Mouse (Mus musculus) kidney, embryonic 16.5 days (tissue): Measurements from ENCODE around the gene Pja2. TPM values are rescaled to one million over a fixed set of nuclear protein-coding genes. Genes with fewer than 3 reads are reported as not detected.
A peak's percentile ranks its signal among the peaks of the same experiment; 100 is the strongest.
"Not testable (repeated sequence)": the region's sequence is repeated elsewhere in the genome, so short reads cannot be mapped to it uniquely, and the experiment has no call there.

Experiments used
- ATAC-seq: fragments of 200-750 bp; cut with Nextera tagmentation; 2 replicates; pipeline ENCODE4 v1.8.0; 2017; ENCODE audit warnings: moderate TSS enrichment; ENCODE audit not compliant: low FRiP score, low TSS enrichment
- H3K27ac ChIP-seq: fragments of 300-500 bp; sonication (generic); 2 replicates; pipeline ENCODE4 v1.5.1; 2014; ENCODE audit warnings: low read length
- H3K27me3 ChIP-seq: fragments of 300-500 bp; sonication (generic); 2 replicates; pipeline ENCODE4 v1.6.1; 2014; ENCODE audit warnings: low read length, control low read depth, mixed read lengths; ENCODE audit not compliant: insufficient read depth
- H3K36me3 ChIP-seq: fragments of 300-500 bp; sonication (generic); 2 replicates; pipeline ENCODE4 v1.6.1; 2014; ENCODE audit warnings: low read length, control low read depth, mixed read lengths; ENCODE audit not compliant: insufficient read depth
- H3K4me1 ChIP-seq: fragments of 300-500 bp; sonication (generic); 2 replicates; pipeline ENCODE4 v1.6.1; 2014; ENCODE audit warnings: low read length, control low read depth, mixed read lengths; ENCODE audit not compliant: insufficient read depth
- H3K4me2 ChIP-seq: fragments of 300-500 bp; sonication (generic); replicated peaks from 2 replicates; pipeline ENCODE4 v1.6.1; 2014; ENCODE audit warnings: low read depth, low read length
- H3K4me3 ChIP-seq: fragments of 300-500 bp; sonication (generic); 2 replicates; pipeline ENCODE4 v1.5.1; 2014; ENCODE audit warnings: mild to moderate bottlenecking, low read length
- H3K9ac ChIP-seq: fragments of 300-500 bp; sonication (generic); replicated peaks from 2 replicates; pipeline ENCODE4 v1.6.1; 2014; ENCODE audit warnings: low read length
- H3K9me3 ChIP-seq: fragments of 300-500 bp; sonication (generic); 2 replicates; pipeline ENCODE4 v1.6.1; 2016; ENCODE audit warnings: low read length, control low read depth
- WGBS: fragments of 180-500 bp; shearing (Covaris S2); extraction: QIAGEN DNeasy Blood & Tissue Kit; methylation state at CpG from one replicate; pipeline ENCODE4 v1.1.7; 2014; 5-methylcytosine and 5-hydroxymethylcytosine counted together
- polyA plus RNA-seq: library from polyadenylated mRNA; unstranded; fragments of >200 nt; fragmentation: Nextera tagmentation; extraction: Ambion mirVana; gene quantifications from 2 replicates; pipeline ENCODE4 v1.2.1, GENCODE M21; 2015

The Pja2 gene
- polyA plus RNA-seq, 1 experiment from 2014 or later = 68.8 TPM

DNA sequence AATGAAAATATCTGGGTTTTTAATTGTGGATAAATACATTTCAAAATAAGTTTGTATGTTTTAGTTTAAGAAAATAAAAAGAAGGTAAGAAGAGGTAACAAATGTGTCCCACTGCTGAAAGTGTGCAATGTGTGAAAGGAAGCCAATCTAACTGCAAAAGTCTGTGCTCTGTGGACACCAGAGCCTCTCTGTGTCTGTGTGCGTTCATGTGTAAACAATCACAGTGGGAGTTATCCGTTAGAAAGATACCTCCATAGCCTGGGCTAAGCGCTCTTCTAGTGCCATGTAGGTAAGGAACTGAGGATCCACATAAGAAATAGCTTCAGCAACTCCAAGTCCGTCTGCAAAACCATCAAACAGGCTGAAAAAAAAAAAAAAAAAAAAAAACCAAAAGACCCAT is 42.0 kb downstream of the Pja2 start:
- H3K4me2 ChIP-seq = no peak overlapping the region
- no peaks in the 10 kb centered on the region for H3K4me1 ChIP-seq
- no peak overlapping the region for H3K4me3 ChIP-seq
- ATAC-seq = no peak
- no peak overlapping the region for H3K27ac ChIP-seq
- peaks cover 30% of the 10 kb centered on the region for H3K36me3 ChIP-seq
- no peak overlapping the region for H3K9ac ChIP-seq
- H3K9me3 ChIP-seq = no peaks in the 10 kb centered on the region
- 72% methylated on average over 4 of the region's 4 CpGs for WGBS
- no peaks in the 10 kb centered on the region for H3K27me3 ChIP-seq

GRCm38 (mm10) chr17:64288000-64288399 is 43.7 kb downstream of the Pja2 start:
- Histone ChIP-seq H3K9ac (no peak overlapping the region), H3K4me3 (no peak overlapping the region), H3K36me3 (peaks cover 29% of the 10 kb centered on the region), H3K4me1 (no peaks in the 10 kb centered on the region), H3K4me2 (no peak overlapping the region), H3K27ac (no peak overlapping the region), H3K27me3 (no peaks in the 10 kb centered on the region), H3K9me3 (no peaks in the 10 kb centered on the region)
- WGBS = 92% methylated on average over 7 of the region's 7 CpGs
- no peak for ATAC-seq

- Histone ChIP-seq H3K27me3 (no peaks in the 10 kb centered on the region), H3K4me2 (no peak overlapping the region), H3K36me3 (peaks cover 31% of the 10 kb centered on the region), H3K9ac (no peak overlapping the region), H3K4me3 (no peak overlapping the region), H3K4me1 (no peaks in the 10 kb centered on the region), H3K27ac (no peak overlapping the region), H3K9me3 (no peaks in the 10 kb centered on the region)
- ATAC-seq = no peak
- WGBS = 87% methylated on average over 3 of the region's 3 CpGs
Observed at GRCm38 (mm10) chr17:64286836-64287235, 44.9 kb downstream of the Pja2 start.

DNA sequence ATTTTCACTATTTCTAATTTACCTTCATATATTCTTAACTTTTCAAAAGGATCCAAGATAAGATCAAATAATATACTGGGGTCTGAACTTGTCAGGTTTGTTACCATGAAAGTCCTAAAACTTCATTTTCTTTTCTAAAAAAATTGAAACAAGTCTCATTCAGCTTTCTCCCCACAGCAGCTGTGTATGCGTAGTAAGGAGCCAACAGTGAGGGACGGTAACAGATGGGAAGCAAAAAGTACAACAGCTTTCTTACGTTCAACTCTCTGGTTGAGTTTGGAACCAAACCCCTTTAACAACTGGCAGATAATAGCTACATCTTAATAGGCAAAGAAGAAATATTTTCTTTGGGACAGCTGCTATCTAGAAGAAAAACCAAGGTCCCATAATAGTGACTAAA is 50.3 kb downstream of the Pja2 start:
- not testable (repeated sequence) for ATAC-seq, H3K27ac ChIP-seq, H3K4me1 ChIP-seq, H3K27me3 ChIP-seq, H3K9ac ChIP-seq, H3K4me3 ChIP-seq, H3K4me2 ChIP-seq, H3K9me3 ChIP-seq
- WGBS = 82% methylated on average over 3 of the region's 3 CpGs
- peaks cover 37% of the 10 kb centered on the region for H3K36me3 ChIP-seq

DNA sequence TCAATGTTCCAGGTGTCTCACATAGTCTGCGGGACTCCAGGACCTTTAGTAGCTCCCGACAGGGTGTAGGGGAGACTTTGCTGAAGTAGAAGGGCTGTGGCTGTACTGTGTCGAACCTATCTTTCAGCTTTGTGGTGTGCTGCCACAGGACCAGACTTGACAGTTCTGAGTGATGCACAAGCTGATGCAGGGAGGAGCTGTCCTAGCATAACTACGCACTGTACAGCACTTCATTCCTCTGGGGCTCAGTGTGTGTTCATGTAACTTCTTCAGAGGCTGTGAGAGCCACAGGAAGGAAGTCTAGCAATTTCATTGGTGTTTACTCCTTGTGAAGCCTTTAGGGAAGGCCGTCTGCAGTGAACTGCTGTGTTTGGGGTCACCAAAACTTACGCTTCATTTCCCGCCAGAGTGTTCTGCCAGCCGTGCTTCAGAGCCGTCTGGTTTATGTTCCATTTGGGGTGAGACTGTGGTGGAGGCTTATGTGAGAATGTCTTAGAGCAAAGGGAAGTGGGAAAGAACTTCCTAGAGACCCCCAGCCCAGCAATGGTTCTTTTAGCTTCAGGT is 54.0 kb downstream of the Pja2 start:
- Histone ChIP-seq H3K27me3 (no peaks in the 10 kb centered on the region), H3K36me3 (peaks cover 16% of the 10 kb centered on the region; the same call in 1 of the 2 replicates), H3K4me1 (peaks cover 7% of the 10 kb centered on the region; the same call in 1 of the 2 replicates), H3K9ac (no peak overlapping the region), H3K4me3 (no peak overlapping the region), H3K4me2 (no peak overlapping the region), H3K9me3 (no peaks in the 10 kb centered on the region), H3K27ac (no peak overlapping the region)
- 51% methylated on average over 9 of the region's 9 CpGs for WGBS
- ATAC-seq = peak; percentile 53; the same call in 1 of the 2 replicates

GRCm38 (mm10) chr17:64276666-64277065 is 55.0 kb downstream of the Pja2 start:
- Histone ChIP-seq H3K9ac (no peak overlapping the region), H3K4me2 (no peak overlapping the region), H3K36me3 (peaks cover 11% of the 10 kb centered on the region; the same call in 1 of the 2 replicates), H3K9me3 (no peaks in the 10 kb centered on the region), H3K27me3 (no peaks in the 10 kb centered on the region), H3K4me1 (peaks cover 7% of the 10 kb centered on the region; the same call in 1 of the 2 replicates), H3K27ac (no peak overlapping the region), H3K4me3 (no peak overlapping the region)
- WGBS = 77% methylated on average over 5 of the region's 5 CpGs
- no peak for ATAC-seq

DNA sequence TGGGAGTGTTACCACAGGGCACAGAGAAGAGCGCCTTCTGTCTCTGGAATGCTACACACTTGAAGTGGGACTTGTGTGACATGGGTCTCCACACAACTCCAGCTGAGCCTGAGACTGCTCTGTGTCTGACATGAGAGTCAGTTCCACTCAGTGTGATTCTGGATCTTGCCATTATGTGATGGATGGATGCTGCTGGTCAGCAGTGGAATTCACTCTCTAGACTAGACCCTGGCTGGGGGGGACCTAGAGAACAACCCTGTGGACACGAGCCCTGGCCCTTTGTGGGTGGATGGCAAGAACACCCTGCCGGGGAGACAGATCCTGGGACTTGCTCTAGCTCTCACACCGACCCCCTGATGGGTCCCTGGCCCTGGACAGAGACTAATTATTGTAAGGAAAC is 56.5 kb downstream of the Pja2 start:
- Histone ChIP-seq H3K4me1 (peaks cover 7% of the 10 kb centered on the region; the same call in 1 of the 2 replicates), H3K27me3 (no peaks in the 10 kb centered on the region), H3K27ac (no peak overlapping the region), H3K4me3 (no peak overlapping the region), H3K9me3 (no peaks in the 10 kb centered on the region), H3K9ac (no peak overlapping the region), H3K36me3 (peaks cover 6% of the 10 kb centered on the region; the same call in 1 of the 2 replicates), H3K4me2 (no peak overlapping the region)
- 83% methylated on average over 4 of the region's 4 CpGs for WGBS
- ATAC-seq = no peak

DNA sequence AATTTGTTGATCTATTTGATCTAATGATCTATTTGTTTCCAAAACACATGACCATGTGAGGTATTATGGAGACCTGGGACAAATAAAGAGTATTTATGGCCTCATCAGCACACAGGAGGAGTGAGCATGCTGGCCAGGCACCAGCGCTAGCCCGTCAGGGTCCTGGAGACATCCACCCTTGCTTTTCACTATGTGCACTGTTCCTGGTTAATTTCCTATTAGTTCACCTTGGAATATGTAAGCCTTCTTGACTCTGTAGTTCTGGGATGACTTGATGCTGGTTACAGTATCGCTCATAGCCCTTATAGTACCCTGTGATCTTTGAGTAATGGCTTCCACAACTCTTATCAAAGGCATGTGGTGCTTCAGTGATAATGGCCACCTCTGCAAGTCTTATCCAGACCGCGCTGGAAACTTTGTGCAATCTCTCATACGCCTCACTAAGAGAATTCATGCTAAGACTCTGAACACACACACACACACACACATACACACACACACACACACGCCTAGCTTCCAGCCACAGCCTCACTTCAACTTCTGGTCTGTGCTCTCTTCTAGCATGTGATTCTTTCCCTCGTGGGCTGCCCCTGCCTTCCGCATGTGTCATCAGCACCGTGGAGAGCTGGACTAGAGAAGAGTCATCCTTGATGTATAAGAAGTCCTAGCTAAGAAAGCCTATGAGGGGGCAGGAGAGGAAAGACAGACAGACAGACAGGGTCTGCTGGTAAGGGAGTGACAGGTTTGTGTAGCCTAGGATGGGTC is 57.2 kb downstream of the Pja2 start:
- no peaks in the 10 kb centered on the region for H3K9me3 ChIP-seq
- H3K27me3 ChIP-seq = no peaks in the 10 kb centered on the region
- no peak overlapping the region for H3K9ac ChIP-seq
- no peak overlapping the region for H3K27ac ChIP-seq
- H3K4me3 ChIP-seq = no peak overlapping the region
- WGBS = 90% methylated on average over 10 of the region's 10 CpGs
- peaks cover 7% of the 10 kb centered on the region; the same call in 1 of the 2 replicates for H3K4me1 ChIP-seq
- no peak overlapping the region for H3K4me2 ChIP-seq
- ATAC-seq = no peak
- 0 out of 2 replicates have a peak, but pooled peaks cover 4% of the 10 kb centered on the region for H3K36me3 ChIP-seq

DNA sequence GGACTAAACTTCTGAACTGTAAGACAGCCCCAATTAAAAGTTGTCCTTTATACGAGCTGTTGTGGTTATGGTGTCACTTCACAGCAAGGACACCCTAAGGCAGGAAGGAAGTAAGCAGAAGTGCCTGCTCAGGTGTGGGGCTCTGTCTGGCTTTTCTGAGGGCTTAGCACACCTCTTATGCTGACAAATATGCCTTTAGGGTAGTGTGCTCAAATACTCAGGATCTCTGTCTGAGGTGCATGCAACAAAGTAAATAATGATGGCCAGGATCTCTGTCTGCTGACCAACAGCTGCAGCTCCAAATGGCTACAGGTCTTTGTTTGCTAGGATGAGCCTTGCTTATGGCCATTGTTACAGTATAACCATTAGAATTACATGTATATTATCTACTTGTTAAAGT is 71.1 kb downstream of the Pja2 start:
- H3K27ac ChIP-seq = no peak overlapping the region
- no peak overlapping the region for H3K4me3 ChIP-seq
- no peak overlapping the region for H3K4me2 ChIP-seq
- no peak for ATAC-seq
- no peaks in the 10 kb centered on the region for H3K4me1 ChIP-seq
- no peaks in the 10 kb centered on the region for H3K9me3 ChIP-seq
- H3K36me3 ChIP-seq = no peaks in the 10 kb centered on the region
- H3K27me3 ChIP-seq = no peaks in the 10 kb centered on the region
- H3K9ac ChIP-seq = no peak overlapping the region
- 66% methylated on average over 1 of the region's 1 CpGs for WGBS

- Histone ChIP-seq H3K9ac (no peak overlapping the region), H3K27me3 (no peaks in the 10 kb centered on the region), H3K36me3 (no peaks in the 10 kb centered on the region), H3K4me3 (no peak overlapping the region), H3K27ac (no peak overlapping the region), H3K4me2 (no peak overlapping the region), H3K4me1 (peaks cover 5% of the 10 kb centered on the region), H3K9me3 (no peaks in the 10 kb centered on the region)
- WGBS = 62% methylated on average over 3 of the region's 3 CpGs
- ATAC-seq = no peak
Observed at GRCm38 (mm10) chr17:64248246-64248645, 83.5 kb downstream of the Pja2 start.
